Mouse (Mus musculus) neural tube, embryonic 10.5 days (tissue): ENCODE results near the gene Golga4.

Experiments used
- DNase-seq: peaks from one replicate; pipeline ENCODE4 v3.0.0-alpha.2; 2017; ENCODE audit warnings: low spot score; ENCODE audit errors: extremely low spot score

Gene Golga4

DNA sequence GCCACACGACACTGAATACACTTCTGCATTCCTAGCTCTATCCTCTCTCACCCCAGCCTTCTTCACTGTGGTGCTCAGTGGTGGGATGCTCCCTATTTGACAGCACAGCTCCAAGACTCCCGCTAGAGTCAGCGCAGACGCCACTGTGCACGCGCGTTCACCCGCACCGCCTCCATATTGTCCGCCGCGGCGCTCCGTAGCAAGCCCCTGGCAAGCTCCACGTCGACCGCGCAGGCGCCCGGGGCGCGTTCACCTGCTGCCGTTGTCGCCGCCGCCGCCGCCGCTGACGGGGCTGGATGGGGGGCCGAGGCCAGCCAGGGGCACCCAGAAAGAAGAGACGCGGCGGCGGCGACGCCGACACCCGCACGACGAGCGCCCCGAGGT is at the start of gene Golga4:
TSS of gene Golga4 (plus strand) at position 248 of the 384 bp plus-strand sequence.
- DNase-seq: peak; percentile 88

DNA sequence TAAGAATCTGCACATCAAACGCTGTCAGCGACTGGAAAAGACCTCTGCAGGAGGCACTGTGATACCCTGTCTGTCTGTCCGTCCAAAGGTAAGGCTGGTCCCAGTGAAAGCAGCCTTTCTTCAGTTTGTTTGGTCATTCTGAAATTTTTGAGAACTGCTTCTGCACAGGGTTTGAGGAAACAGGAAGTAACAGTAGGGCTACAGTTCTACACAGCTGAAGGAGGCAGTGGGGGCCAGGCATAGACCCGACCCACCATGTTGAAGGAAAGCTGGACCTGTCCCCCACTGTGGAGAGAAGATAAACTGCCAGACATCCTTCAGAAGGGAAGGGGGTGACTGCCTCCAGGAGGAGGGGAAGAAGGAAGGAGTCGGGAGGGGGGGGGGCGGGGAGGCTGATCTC is 49.7 kb upstream of the Golga4 start:
- no peak for DNase-seq

DNA sequence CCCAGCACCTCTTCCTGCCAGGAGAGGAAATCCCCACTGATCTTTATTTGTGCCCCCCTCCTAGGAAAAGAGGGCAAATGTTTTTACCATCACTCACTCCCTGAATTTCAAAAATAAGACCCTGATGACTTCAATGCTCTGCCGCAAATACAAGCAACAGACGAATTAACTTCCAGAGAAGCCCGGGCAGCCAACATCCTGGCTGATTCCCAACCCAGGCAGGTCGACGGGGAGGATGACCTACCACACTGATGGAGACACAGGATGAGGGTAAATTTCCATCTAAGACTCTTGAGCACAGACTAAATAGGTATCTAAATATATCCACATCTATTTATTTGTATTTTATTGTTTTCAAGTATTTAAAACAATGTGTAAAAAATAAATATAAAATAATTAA is 48.0 kb upstream of the Golga4 start:
- DNase-seq: no peak

DNA sequence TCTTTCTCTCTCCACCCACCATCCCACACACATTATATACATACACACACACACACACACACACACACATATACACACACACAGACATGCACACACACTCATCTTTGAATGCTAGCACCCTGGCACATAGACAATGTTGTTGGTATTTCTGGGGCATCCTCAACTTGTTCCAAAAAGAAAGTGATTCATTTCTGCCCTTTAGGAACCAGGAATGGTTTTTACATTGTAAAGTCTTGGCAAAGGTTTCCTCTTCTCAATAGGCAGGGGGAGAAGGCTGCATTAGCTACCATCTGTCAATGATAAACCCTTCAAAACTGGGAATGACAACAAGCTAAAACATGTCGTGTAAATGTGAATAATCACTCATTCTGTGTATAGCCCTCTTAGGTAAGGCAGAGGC is 42.0 kb upstream of the Golga4 start:
- no peak for DNase-seq

DNA sequence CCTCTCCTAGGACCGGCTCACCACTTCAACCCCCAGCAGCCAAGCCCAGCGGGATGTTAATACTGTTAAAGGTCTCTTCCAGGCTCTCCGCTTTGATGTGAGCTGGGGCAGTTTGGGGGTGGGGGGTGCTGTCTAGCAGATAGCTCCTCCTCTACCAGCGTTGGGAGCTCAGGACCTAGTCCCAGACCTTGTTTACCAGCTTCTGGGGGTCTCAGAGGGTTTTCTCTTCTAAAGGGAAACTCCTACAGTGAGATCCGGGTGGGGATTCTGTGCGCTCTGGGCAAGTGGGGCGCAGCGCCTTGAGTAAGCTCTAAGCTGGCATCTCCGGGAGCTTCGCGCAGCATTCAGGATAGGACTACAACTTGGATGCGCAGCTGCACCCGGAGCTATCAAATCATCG is 37.8 kb upstream of the Golga4 start:
- DNase-seq: no peak

DNA sequence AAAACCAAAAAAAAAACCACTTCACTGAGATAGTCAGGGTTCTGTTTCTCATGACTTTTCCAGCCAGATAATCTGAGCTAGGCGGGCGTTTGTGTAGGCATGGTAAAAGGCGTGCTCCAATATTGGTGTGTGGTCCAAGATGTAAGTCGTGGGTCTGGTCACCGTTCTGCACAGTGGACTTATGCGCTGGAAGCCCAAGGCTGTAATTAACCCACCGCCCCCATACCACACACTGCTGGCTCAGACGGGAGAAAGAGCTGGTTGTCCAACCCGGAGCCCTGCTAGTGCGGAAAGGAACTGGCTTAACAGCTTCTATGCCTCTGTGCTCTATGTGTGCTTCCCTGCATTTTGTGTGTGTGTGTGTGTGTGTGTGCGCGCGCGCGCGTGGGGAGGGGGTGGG is 36.8 kb upstream of the Golga4 start:
- DNase-seq: no peak

DNA sequence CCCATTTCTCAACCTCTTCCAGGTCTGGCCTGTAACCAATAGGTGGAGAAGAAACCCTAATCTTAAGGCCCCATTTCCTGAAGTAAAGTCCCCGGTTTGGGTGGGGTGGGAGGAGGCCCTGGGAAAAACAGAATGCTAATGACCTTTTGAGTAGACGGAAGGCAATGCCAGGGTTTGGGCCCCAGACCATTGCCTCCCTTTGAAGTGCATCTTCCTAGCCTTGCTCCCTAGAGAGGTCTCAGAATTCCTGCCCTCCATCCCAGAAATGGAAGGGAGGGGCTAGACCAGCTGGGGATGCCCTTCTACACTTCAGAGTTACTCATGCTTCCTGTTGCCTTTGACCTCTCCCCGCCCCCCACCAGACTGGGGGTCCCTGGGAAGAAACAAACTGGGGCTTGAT is 34.8 kb upstream of the Golga4 start:
- no peak for DNase-seq

DNA sequence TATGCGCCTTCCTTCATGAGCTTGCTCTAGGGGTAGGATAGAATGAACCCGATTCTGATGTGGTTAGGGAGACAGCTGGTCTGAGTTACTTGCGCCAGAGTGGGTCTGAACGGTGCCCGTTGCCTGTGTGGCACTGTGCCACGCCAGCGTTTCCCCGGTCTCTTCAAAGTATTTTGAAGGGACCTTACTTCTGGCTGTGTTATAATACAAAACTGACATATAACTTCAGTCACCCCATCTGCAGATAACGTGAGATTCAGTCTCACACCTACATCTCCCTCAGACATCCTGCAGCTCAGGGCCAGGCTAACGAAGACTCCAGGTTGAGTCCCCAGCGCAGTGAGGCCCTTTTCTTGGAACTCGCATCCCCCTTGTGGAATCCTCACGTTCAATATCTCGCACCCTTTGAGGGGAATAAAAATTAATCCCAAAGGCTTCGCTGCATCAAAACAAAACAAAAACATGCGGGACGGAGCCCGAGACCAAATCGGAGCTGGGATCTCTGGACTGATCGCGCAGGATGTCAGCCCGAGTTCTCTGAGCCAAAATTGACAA is 29.8 kb upstream of the Golga4 start:
- DNase-seq: no peak

DNA sequence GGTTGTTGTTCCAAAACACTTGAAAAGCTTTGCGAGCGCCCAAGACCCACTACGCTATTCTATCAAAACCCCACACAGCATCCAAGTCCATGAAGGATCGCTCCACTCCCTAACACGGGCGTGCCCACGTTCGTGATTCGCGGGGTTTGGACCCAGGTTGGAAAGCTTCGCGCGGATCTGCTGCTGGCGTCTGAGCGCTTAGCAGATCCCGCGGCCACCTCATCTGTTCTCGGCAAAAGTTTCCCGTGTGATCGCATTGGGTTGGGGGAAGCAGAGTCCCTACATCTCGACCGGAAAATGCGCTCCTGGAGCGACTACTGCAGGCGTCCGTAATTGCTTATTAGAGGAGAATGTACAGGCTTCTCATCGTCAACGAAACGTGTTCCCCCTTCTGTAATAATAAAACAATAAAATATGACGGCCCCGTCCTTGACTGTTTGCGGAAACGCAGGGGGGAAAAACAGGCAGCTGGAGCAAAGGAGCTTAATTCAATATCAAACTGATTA is 29.2 kb upstream of the Golga4 start:
- DNase-seq: no peak

DNA sequence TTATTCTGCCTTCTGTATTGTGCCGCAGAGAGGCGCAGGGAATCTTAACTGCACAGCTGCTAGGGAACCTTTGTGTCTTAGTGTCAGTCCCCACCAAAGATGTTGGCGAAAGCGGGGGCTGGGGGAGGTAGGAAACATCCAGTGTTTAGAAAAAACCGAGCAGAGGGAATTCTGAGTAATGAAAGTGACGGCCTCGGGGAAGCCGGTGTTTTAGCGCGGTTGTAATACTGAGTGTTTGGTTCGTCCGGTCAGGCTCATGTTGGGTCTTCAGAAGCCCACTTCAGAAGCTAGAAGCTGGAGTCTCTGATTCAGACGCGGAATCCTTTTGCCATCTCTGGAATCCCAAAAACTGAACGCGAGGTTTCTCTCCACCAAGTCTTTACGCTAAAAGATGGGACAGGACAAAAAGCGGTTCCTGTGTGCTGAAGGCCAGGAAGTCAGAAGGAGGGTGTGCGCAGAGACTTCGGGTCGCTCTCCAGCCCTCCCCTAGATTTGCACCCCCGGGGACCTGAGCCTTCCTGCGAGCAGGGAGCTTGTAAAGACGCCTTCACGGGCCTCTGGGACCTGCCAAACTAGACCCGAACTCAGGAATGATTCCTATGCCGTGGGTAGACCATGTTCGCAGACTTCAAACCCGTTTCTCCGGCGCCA is 28.7 kb upstream of the Golga4 start:
- DNase-seq: peak; percentile 68

DNA sequence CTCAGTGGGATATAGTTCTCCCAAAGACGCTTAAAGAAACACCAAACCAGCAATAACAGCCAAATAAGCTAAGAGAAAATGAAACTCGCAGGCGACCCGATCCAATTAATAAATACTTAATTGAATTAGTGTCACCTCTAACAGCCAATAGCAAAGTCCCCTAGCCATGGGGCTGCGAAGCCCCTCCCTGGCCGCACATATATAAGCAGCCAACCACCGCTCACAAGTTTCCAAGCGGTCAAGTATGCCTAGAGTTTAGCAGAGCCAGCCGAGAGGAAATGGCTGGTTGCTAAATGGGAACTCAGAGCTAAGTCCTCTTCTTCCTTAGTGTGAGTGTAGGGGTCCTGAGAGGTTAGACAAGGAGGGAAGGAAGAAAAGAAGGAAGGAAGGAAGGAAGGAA is 28.1 kb upstream of the Golga4 start, which contains the start of gene Eomes:
TSS of gene Eomes (plus strand) at position 252 of the 400 bp plus-strand sequence.
- no peak for DNase-seq

DNA sequence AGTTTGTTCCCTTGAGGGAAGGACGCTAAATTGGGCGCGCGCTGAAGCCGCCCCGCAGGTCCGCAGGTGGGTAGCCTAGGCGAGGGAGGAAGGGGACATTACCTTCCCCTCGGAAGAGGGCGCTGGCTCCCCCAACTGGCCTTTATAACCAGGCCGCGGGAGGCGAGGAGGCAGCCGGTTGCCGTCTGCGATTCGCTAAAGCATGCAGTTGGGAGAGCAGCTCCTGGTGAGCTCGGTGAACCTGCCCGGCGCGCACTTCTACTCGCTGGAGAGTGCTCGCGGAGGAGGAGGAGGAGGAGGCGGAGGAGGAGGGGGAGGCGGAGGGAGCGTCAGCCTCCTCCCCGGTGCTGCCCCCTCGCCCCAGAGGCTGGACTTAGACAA is 27.6 kb upstream of the Golga4 start:
- no peak for DNase-seq

DNA sequence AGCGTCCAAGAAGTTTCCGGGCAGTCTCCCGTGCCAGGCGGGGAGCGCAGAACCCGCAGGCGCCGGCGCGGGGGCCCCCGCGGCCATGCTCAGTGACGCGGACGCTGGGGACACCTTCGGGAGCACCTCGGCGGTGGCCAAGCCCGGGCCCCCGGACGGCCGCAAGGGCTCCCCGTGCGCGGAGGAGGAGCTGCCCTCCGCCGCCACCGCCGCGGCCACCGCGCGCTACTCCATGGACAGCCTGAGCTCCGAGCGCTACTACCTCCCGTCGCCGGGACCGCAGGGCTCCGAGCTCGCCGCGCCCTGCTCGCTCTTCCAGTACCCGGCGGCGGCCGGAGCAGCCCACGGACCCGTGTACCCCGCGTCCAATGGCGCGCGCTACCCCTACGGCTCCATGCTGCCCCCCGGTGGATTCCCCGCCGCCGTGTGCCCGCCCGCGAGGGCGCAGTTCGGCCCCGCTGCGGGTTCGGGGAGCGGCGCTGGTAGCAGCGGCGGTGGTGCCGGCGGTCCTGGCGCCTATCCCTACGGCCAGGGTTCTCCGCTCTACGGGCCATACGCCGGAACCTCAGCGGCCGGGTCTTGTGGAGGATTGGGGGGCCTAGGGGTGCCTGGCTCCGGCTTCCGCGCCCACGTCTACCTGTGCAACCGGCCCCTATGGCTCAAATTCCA is 27.1 kb upstream of the Golga4 start:
- peak; percentile 69 for DNase-seq

DNA sequence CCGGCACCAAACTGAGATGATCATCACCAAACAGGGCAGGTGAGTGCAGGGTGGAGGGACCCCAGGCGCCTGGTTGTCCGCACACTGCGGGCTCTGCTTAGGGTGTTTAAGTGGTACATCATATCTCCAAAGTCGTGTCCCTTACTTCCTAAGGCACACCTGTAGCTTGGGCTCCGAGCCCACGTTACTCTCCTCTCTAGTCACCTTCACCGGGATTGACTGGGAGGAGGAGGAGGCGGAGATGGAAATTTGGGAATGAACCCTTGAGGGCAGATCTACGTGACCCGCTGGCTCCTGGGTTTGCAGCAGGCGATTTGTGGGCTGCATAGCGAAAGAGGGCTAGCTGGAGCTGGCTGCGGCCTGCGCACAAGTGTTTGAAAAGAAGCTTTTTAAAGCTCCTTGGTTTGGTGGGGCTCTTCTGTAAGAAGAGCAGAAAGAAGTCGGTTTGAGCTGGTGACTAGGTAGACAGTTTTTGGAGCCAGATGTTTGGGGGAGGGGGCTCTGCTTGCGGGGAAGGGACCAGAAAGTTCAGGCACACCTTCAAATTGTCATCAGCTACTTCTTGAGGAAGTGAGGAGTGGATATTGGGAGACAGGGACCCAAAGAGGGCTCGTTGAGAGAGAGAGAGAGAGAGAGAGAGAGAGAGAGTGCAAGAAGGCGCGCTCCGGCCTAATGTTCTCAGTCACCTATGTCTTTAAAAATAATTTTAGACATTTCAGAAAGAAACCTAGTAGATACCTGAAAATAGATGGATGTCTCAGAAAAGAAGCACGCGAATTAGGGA is 26.4 kb upstream of the Golga4 start:
- peak; percentile 57 for DNase-seq

DNA sequence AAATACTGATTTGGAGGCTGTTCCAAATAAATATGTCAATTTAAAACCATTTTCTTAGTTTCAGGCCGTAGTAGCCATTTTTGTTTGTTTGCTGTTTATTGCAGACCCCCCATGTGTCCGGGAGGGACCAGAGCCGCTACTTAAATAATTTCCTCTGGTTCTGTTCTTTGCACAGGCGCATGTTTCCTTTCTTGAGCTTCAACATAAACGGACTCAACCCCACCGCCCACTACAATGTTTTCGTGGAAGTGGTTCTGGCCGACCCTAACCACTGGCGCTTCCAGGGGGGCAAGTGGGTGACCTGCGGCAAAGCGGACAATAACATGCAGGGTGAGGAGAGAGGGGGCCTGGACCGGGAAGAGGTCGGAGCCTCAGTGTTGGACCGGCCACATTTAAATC is 25.8 kb upstream of the Golga4 start:
- no peak for DNase-seq

DNA sequence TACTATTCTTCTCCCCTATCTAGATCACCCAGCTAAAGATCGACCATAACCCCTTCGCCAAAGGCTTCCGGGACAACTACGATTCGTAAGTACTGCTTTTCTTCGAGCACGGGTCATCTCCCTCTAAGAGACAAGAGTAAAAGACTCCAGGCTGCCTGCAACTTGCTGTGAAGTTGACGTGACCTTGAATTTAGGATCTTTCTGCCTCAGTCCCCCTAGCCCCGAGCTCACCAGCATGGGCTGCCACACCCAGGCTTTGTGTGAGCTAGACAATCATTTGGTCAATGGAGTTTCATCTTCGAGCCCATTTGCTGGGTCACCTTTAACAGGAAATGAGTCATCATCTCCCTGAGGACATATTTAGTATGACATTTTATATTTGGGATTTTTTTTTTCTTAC is 23.9 kb upstream of the Golga4 start:
- no peak for DNase-seq

DNA sequence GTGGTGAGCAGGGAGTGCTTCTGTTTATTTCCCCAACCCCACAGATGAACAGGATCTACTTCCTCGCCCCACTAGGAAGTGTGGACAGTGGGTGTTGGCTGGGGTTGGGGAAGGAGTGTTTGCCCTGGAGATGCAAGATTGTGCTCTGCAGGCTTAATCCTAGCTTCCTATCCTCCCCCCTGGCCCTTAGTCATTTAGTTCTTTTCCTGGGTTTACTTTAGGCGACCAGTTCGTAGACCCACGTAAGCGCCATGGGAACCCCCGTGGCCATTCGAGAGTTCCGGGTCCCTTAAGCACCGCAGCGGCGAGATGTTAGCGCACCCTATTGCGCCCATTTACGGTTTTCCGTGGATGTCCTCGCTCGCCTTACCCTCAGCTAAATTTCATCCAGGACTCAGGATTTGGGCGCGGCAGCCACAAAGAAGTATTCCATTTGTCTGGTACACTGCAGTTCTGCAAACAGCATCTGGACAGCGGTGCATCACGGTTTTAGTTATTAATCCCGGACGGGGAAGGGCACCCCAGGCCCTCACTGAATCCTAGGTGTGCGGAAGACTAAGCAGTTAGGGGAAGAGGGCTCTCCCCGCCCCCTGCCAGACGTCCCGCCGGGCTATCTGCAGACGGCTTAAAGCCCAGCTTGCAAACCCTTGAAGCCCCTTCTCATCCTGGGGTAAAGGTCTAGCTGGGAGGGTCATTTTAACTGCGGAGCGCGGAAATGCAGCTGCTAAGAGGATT is 19.5 kb upstream of the Golga4 start:
- no peak for DNase-seq

DNA sequence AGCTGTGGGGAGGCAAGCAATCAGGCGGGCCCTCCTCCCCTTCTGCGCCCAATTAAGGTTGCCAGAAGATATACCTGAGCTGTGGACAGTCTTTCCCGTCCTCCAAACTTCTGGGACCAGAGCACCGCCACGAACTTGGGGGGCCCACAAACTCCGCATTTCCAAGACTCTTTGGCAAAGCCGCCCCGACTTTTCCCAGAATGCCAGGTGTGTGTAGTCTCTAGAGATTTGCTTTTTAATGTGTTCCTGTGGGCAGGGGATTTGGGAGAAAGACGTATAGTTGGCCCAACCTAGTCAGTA is 19.0 kb upstream of the Golga4 start:
- no peak for DNase-seq

DNA sequence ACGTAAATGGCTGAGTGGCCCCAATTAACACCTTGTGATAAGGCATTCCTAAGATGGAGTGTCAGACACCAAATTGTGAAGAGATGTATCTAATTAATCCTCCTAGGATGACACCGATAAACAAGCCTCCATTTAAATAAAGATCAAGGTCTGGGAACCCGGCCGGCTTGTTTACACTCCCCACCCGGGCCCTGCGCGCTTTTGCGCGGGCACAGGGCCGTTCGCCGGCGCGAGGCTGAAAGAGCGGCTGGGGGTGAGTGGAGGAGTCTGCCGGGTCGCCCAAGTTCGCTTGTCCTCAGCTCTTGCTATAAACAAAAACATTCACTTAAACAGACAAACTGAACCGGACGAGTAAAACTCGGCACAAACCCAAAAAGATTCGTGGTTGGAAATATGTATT is 18.4 kb upstream of the Golga4 start:
- peak; percentile 50 for DNase-seq

DNA sequence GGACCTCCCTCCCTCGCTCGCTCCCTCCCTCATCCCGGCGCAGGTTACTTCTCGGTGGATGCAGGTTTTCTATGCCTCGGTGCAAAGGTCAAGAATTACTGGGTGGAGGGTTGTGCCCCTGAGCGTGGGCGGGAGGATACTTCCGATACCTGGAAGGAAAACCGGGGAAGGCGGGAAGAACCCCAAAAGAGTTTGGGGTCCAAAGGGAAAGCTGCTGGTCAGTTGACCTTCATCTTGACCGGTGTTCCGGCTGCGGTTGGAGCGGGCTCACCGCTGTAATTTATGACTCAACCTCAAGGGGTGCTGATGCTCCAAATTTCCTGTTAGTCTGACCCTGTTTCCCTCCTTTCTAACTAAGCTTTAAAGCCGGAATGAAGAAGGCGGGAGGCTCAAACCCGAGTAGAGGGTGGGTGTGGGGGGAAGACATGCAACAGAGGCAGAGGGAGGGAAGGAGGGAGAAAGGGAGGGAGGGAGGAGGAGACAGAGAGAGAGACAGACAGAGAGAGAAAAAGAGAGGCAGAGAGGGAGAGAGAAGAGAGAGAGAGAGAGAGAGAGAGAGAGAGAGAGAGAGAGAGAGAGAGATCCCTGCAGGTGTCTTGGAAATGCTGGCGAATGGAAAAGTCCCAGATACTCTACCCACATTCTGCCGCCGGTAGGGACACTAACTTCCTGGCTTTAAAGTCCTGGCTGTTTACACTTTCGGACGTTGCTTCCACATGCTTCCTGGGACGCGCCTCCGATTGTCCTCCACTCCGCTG is 17.8 kb upstream of the Golga4 start:
- peak; percentile 66 for DNase-seq
